Mouse (Mus musculus): ENCODE results near the gene Fam234a. TPM values are rescaled to one million over a fixed set of nuclear protein-coding genes. Genes with fewer than 3 reads are reported as not detected.

Gene Fam234a
- total and polyA plus RNA-seq, 3 experiments: 0.10 TPM; not detected in 2

GRCm38 (mm10) chr17:26168039-26168438, 76.0 kb downstream of the Fam234a start:
- H3K9ac ChIP-seq (ENCODE audit: control insufficient read depth, low read depth, low read length, poor library complexity, severe bottlenecking): no peak overlapping the region
- H3K27ac ChIP-seq (ENCODE audit: control insufficient read depth, low read depth, low read length): no peak overlapping the region
- peaks cover 2 to 9% of the 10 kb centered on the region in 2 experiments; a peak in 3 of 4 replicates for H3K36me3 ChIP-seq (ENCODE audit: control insufficient read depth in 1 of 2, insufficient read depth in 2 of 2, low read length in 2 of 2)
- no peaks in the 10 kb centered on the region for H3K4me1 ChIP-seq (ENCODE audit: control insufficient read depth in 1 of 2, insufficient read depth in 2 of 2, low read length in 2 of 2)
- peak; percentile 42 for DNase-seq (ENCODE audit: low read depth, low spot score)
- peaks cover 20% of the 10 kb centered on the region for H3K79me2 ChIP-seq (ENCODE audit: control insufficient read depth, insufficient read depth, low read length, poor library complexity)
- TF ChIP-seq POLR2AphosphoS5 (IDR thresholded peaks at IDR 0.05; ENCODE audit: borderline replicate concordance, low read depth, low read length) (no peak), MYB (IDR thresholded peaks at IDR 0.05; ENCODE audit: low read depth, low read length) (no peak), CHD1 (IDR thresholded peaks at IDR 0.05; ENCODE audit: low read depth, low read length) (no peak), POLR2A (IDR thresholded peaks at IDR 0.05; ENCODE audit: control insufficient read depth in 1 of 2, insufficient read depth in 1 of 2, low read depth in 1 of 2, low read length in 2 of 2, poor library complexity in 1 of 2) (no peak), GABPA (IDR thresholded peaks at IDR 0.05; ENCODE audit: low read depth, low read length) (no peak), HCFC1 (IDR thresholded peaks at IDR 0.05; ENCODE audit: low read depth, low read length) (no peak), GATA1 (IDR thresholded peaks at IDR 0.05; ENCODE audit: low read depth, low read length) (no peak), ETS1 (IDR thresholded peaks at IDR 0.05; ENCODE audit: low read depth, low read length) (no peak), POLR2AphosphoS2 (IDR thresholded peaks at IDR 0.05; ENCODE audit: low read length) (no peak), MAFK (IDR thresholded peaks at IDR 0.05; ENCODE audit: borderline replicate concordance, low read depth, low read length) (no peak), ZKSCAN1 (IDR thresholded peaks at IDR 0.05; ENCODE audit: low read depth, low read length) (no peak), UBTF (IDR thresholded peaks at IDR 0.05; ENCODE audit: borderline replicate concordance, insufficient read depth, low read depth, low read length) (no peak)
- no peaks in the 10 kb centered on the region for H3K9me3 ChIP-seq (replicated peaks; ENCODE audit: insufficient read depth, low read length)
- no peaks in the 10 kb centered on the region for H3K27me3 ChIP-seq (ENCODE audit: control insufficient read depth in 1 of 2, insufficient read depth in 2 of 2, low read length in 2 of 2)
- H3K4me3 ChIP-seq (ENCODE audit: control insufficient read depth in 1 of 2, insufficient read depth in 1 of 2, low read depth in 2 of 2, low read length in 2 of 2): no peak overlapping the region

DNA sequence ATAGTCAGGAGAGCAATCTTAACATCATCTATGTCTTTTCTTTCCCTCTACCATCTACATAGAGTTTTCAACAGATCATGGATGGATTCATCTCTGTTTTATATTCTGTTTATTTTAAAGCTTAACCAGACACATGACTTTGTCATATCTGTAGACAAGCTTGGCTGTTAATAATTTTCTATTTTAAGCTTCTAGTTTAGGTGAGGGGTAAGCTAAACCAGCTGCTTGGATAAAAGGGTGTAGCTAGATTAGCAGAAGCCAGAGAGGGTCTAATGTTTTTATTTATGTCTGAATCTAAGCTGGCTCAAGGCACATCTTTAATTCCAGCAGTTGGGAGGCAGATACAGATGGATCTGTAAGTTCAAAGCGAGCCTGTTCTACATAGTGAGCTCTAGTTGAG, 81.3 kb downstream of the Fam234a start:
- no peak overlapping the region for H3K4me3 ChIP-seq (ENCODE audit: control insufficient read depth in 1 of 2, insufficient read depth in 1 of 2, low read depth in 2 of 2, low read length in 2 of 2)
- TF ChIP-seq MAX (IDR thresholded peaks at IDR 0.05; ENCODE audit: low read length) (no peak), MYB (IDR thresholded peaks at IDR 0.05; ENCODE audit: low read depth, low read length) (no peak), POLR2AphosphoS5 (IDR thresholded peaks at IDR 0.05; ENCODE audit: borderline replicate concordance, low read depth, low read length) (no peak)
- no peak overlapping the region for H3K9ac ChIP-seq (ENCODE audit: control insufficient read depth, low read depth, low read length, poor library complexity, severe bottlenecking)
- H3K79me2 ChIP-seq (ENCODE audit: control insufficient read depth, insufficient read depth, low read length, poor library complexity): peaks cover 41% of the 10 kb centered on the region
- no peaks in the 10 kb centered on the region for H3K4me1 ChIP-seq (ENCODE audit: control insufficient read depth in 1 of 2, insufficient read depth in 2 of 2, low read length in 2 of 2)
- no peaks in the 10 kb centered on the region for H3K27me3 ChIP-seq (ENCODE audit: control insufficient read depth in 1 of 2, insufficient read depth in 2 of 2, low read length in 2 of 2)
- H3K27ac ChIP-seq (ENCODE audit: control insufficient read depth, low read depth, low read length): no peak overlapping the region
- peaks cover 3 to 12% of the 10 kb centered on the region in 2 experiments for H3K36me3 ChIP-seq (ENCODE audit: control insufficient read depth in 1 of 2, insufficient read depth in 2 of 2, low read length in 2 of 2)
- H3K9me3 ChIP-seq (replicated peaks; ENCODE audit: insufficient read depth, low read length): no peaks in the 10 kb centered on the region
- no peak for DNase-seq (ENCODE audit: low read depth, low spot score)

Other genes with a start within 250 kb of the Fam234a start
- 3.1 and 3.2 TPM in 2 replicates for gene Rab11fip3, start 174.7 kb downstream of the Fam234a start, total RNA-seq (2012; rRNA removed)
- gene Rab11fip3, start 174.7 kb downstream of the Fam234a start, polyA plus RNA-seq (2012; ENCODE audit: insufficient read depth in 1 of 2, insufficient read length in 2 of 2, low read depth in 1 of 2, low replicate concordance in 2 of 2, missing spikeins in 1 of 2): 10 to 100 TPM in 1 of 2 experiments, not detected in 1; 18.9 TPM
- 6.5 TPM in 2 replicates for gene Decr2, start 153.9 kb downstream of the Fam234a start, total RNA-seq (2012; rRNA removed)
- gene Decr2, start 153.9 kb downstream of the Fam234a start, polyA plus RNA-seq (2012; ENCODE audit: insufficient read depth in 1 of 2, insufficient read length in 2 of 2, low read depth in 1 of 2, low replicate concordance in 2 of 2, missing spikeins in 1 of 2): 10 to 100 TPM in 1 of 2 experiments, not detected in 1; 11.3 TPM
- gene Nme4, start 148.6 kb downstream of the Fam234a start, total RNA-seq (2012; rRNA removed): 89.1 and 115 TPM in 2 replicates
- gene Nme4, start 148.6 kb downstream of the Fam234a start, polyA plus RNA-seq (2012; ENCODE audit: insufficient read depth in 1 of 2, insufficient read length in 2 of 2, low read depth in 1 of 2, low replicate concordance in 2 of 2, missing spikeins in 1 of 2): 100 to 1,000 TPM; 125 to 430 TPM
- 4.4 and 4.7 TPM in 2 replicates for gene Tmem8, start 130.9 kb downstream of the Fam234a start, total RNA-seq (2012; rRNA removed)
- 10 to 100 TPM in 1 of 2 experiments, not detected in 1; 16.7 TPM for gene Tmem8, start 130.9 kb downstream of the Fam234a start, polyA plus RNA-seq (2012; ENCODE audit: insufficient read depth in 1 of 2, insufficient read length in 2 of 2, low read depth in 1 of 2, low replicate concordance in 2 of 2, missing spikeins in 1 of 2)
- gene Mrpl28, start 120.7 kb downstream of the Fam234a start, total RNA-seq (2012; rRNA removed): 164 and 165 TPM in 2 replicates
- 100 to 1,000 TPM; 148 to 174 TPM for gene Mrpl28, start 120.7 kb downstream of the Fam234a start, polyA plus RNA-seq (2012; ENCODE audit: insufficient read depth in 1 of 2, insufficient read length in 2 of 2, low read depth in 1 of 2, low replicate concordance in 2 of 2, missing spikeins in 1 of 2)
- gene Axin1, start 105.6 kb downstream of the Fam234a start, total RNA-seq (2012; rRNA removed): 32.1 and 33.5 TPM in 2 replicates
- gene Axin1, start 105.6 kb downstream of the Fam234a start, polyA plus RNA-seq (2012; ENCODE audit: insufficient read depth in 1 of 2, insufficient read length in 2 of 2, low read depth in 1 of 2, low replicate concordance in 2 of 2, missing spikeins in 1 of 2): 10 to 100 TPM in 1 of 2 experiments, not detected in 1; 54.2 TPM
- gene Pdia2, start 45.2 kb downstream of the Fam234a start, total RNA-seq (2012; rRNA removed): 11.2 and 12.5 TPM in 2 replicates
- gene Pdia2, start 45.2 kb downstream of the Fam234a start, polyA plus RNA-seq (2012; ENCODE audit: insufficient read depth in 1 of 2, insufficient read length in 2 of 2, low read depth in 1 of 2, low replicate concordance in 2 of 2, missing spikeins in 1 of 2): 10 to 100 TPM in 1 of 2 experiments, not detected in 1; 13.6 TPM
- 8.5 and 11.4 TPM in 2 replicates for gene Rgs11, start 41.3 kb downstream of the Fam234a start, total RNA-seq (2012; rRNA removed)
- gene Rgs11, start 41.3 kb downstream of the Fam234a start, polyA plus RNA-seq (2012; ENCODE audit: insufficient read depth in 1 of 2, insufficient read length in 2 of 2, low read depth in 1 of 2, low replicate concordance in 2 of 2, missing spikeins in 1 of 2): 10 to 100 TPM in 1 of 2 experiments, not detected in 1; 32.6 TPM
- 75.7 and 76.3 TPM in 2 replicates for gene Arhgdig, start 36.5 kb downstream of the Fam234a start, total RNA-seq (2012; rRNA removed)
- 10 to 100 TPM in 1 of 2 experiments, not detected in 1; 97.0 TPM for gene Arhgdig, start 36.5 kb downstream of the Fam234a start, polyA plus RNA-seq (2012; ENCODE audit: insufficient read depth in 1 of 2, insufficient read length in 2 of 2, low read depth in 1 of 2, low replicate concordance in 2 of 2, missing spikeins in 1 of 2)
- gene Luc7l, start 8.7 kb upstream of the Fam234a start, total RNA-seq (2012; rRNA removed): 54.3 and 58.4 TPM in 2 replicates
- gene Luc7l, start 8.7 kb upstream of the Fam234a start, polyA plus RNA-seq (2012; ENCODE audit: insufficient read depth in 1 of 2, insufficient read length in 2 of 2, low read depth in 1 of 2, low replicate concordance in 2 of 2, missing spikeins in 1 of 2): 10 to 100 TPM in 1 of 2 experiments, not detected in 1; 59.2 TPM
- 0.12 and 0.13 TPM in 2 replicates for gene Neurl1b, start 170.6 kb upstream of the Fam234a start, total RNA-seq (2012; rRNA removed)
- under 1 TPM in 1 of 2 experiments, not detected in 1; 0.28 TPM for gene Neurl1b, start 170.6 kb upstream of the Fam234a start, polyA plus RNA-seq (2012; ENCODE audit: insufficient read depth in 1 of 2, insufficient read length in 2 of 2, low read depth in 1 of 2, low replicate concordance in 2 of 2, missing spikeins in 1 of 2)